Mouse (Mus musculus) hindbrain, postnatal 0 days (tissue): ENCODE data around the gene Fam76b. TPM values are rescaled to one million over a fixed set of nuclear protein-coding genes. Genes with fewer than 3 reads are reported as not detected.

ENCODE experiments used
- ATAC-seq: fragments of 200-750 bp; cut with Nextera tagmentation; 2 replicates; pipeline ENCODE4 v1.8.0; 2017; ENCODE audit warnings: mild to moderate bottlenecking, moderate TSS enrichment, moderate library complexity
- DNase-seq: peaks from one replicate; pipeline ENCODE4 v3.0.0-alpha.2; 2015; ENCODE audit warnings: low spot score
- H3K27ac ChIP-seq: fragments of 300-500 bp; sonication (generic); 2 replicates; pipeline ENCODE4 v1.5.1; 2014; ENCODE audit warnings: mild to moderate bottlenecking
- H3K27me3 ChIP-seq: fragments of 300-500 bp; sonication (generic); 2 replicates; pipeline ENCODE4 v1.6.1; 2014; ENCODE audit warnings: low read length, mixed read lengths; ENCODE audit not compliant: insufficient read depth
- H3K36me3 ChIP-seq: fragments of 300-500 bp; sonication (generic); 2 replicates; pipeline ENCODE4 v1.6.1; 2014; ENCODE audit warnings: low read length, mixed read lengths; ENCODE audit not compliant: insufficient read depth
- H3K4me1 ChIP-seq: fragments of 300-500 bp; sonication (generic); 2 replicates; pipeline ENCODE4 v1.6.1; 2014; ENCODE audit warnings: antibody characterized with exemption, low read length, mixed read lengths; ENCODE audit not compliant: insufficient read depth
- H3K4me2 ChIP-seq: fragments of 300-500 bp; sonication (generic); 2 replicates; pipeline ENCODE4 v1.6.1; 2014; ENCODE audit warnings: low read depth, mild to moderate bottlenecking, low read length, moderate library complexity, mixed read lengths
- H3K4me3 ChIP-seq: fragments of 300-500 bp; sonication (generic); 2 replicates; pipeline ENCODE4 v1.5.1; 2014; ENCODE audit warnings: low read length
- H3K9ac ChIP-seq: fragments of 300-500 bp; sonication (generic); replicated peaks from 2 replicates; pipeline ENCODE4 v1.6.1; 2014; ENCODE audit warnings: mild to moderate bottlenecking, low read length, moderate library complexity, mixed read lengths
- H3K9me3 ChIP-seq: fragments of 300-500 bp; sonication (generic); 2 replicates; pipeline ENCODE4 v1.6.1; 2016; ENCODE audit warnings: low read length, mixed read lengths
- CTCF ChIP-seq: IDR thresholded peaks from 2 replicates; pipeline ENCODE4 v1.5.1; 2016; ENCODE audit warnings: antibody characterized with exemption, control low read depth, low read depth
- WGBS: fragments of 180-500 bp; shearing (Covaris S2); extraction: QIAGEN DNeasy Blood & Tissue Kit; methylation state at CpG from one replicate; pipeline ENCODE4 v1.1.7; 2014; 5-methylcytosine and 5-hydroxymethylcytosine counted together
- polyA plus RNA-seq: library from polyadenylated mRNA; unstranded; fragments of >200 nt; fragmentation: Nextera tagmentation; extraction: Ambion mirVana; gene quantifications from 2 replicates; pipeline ENCODE4 v1.2.1, GENCODE M21; 2015
- total RNA-seq: library from RNA; depleted of rRNA; stranded (reverse); fragments of >200 nt; gene quantifications from 2 replicates; pipeline ENCODE4 v1.2.3, GENCODE M21; 2014; rRNA removed

Gene Fam76b
- total and polyA plus RNA-seq, 2 experiments from 2014 or later, result 13.9 to 21.5 TPM

GRCm38 (mm10) chr9:13896055-13896454, 68.5 kb downstream of the Fam76b start:
- Histone ChIP-seq H3K27ac (peak overlapping the region; percentile 49; the same call in 1 of the 2 replicates), H3K4me1 (0 out of 2 replicates have a peak, but pooled peaks cover 4% of the 10 kb centered on the region), H3K4me3 (no peak overlapping the region), H3K27me3 (no peaks in the 10 kb centered on the region), H3K9me3 (no peaks in the 10 kb centered on the region), H3K4me2 (no peak overlapping the region), H3K9ac (no peak overlapping the region), H3K36me3 (no peaks in the 10 kb centered on the region)
- no peak for TF ChIP-seq CTCF
- DNase-seq (peak; percentile 50), ATAC-seq (peak; percentile 27; the same call in 1 of the 2 replicates)
- WGBS, result 45% methylated on average over 6 of the region's 6 CpGs

- H3K27me3 ChIP-seq, result no peaks in the 10 kb centered on the region
- H3K4me2 ChIP-seq, result no peak overlapping the region
- DNase-seq, result peak; percentile 81
- WGBS, result 40% methylated on average over 19 of the region's 19 CpGs
- H3K4me3 ChIP-seq, result no peak overlapping the region
- H3K27ac ChIP-seq, result peak overlapping the region; percentile 67
- TF ChIP-seq CTCF, result no peak
- no peak overlapping the region for H3K9ac ChIP-seq
- ATAC-seq, result peak; percentile 88
- H3K36me3 ChIP-seq, result no peaks in the 10 kb centered on the region
- H3K9me3 ChIP-seq, result no peaks in the 10 kb centered on the region
- H3K4me1 ChIP-seq, result 0 out of 2 replicates have a peak, but pooled peaks cover 4% of the 10 kb centered on the region
Observed at GRCm38 (mm10) chr9:13898510-13899305, 71.2 kb downstream of the Fam76b start.

- H3K9me3 ChIP-seq, result no peaks in the 10 kb centered on the region
- no peaks in the 10 kb centered on the region for H3K27me3 ChIP-seq
- DNase-seq, result no peak
- no peak overlapping the region for H3K4me2 ChIP-seq
- H3K36me3 ChIP-seq, result no peaks in the 10 kb centered on the region
- no peak overlapping the region for H3K27ac ChIP-seq
- TF ChIP-seq CTCF, result no peak
- 95% methylated on average over 3 of the region's 3 CpGs for WGBS
- no peak for ATAC-seq
- no peak overlapping the region for H3K9ac ChIP-seq
- 0 out of 2 replicates have a peak, but pooled peaks cover 4% of the 10 kb centered on the region for H3K4me1 ChIP-seq
- H3K4me3 ChIP-seq, result no peak overlapping the region
Observed at GRCm38 (mm10) chr9:13902030-13902429, 74.5 kb downstream of the Fam76b start.

GRCm38 (mm10) chr9:13904091-13904779, 76.7 kb downstream of the Fam76b start:
- H3K4me1 ChIP-seq, result no peaks in the 10 kb centered on the region; the same call in 1 of the 2 replicates
- no peak overlapping the region for H3K27ac ChIP-seq
- H3K9me3 ChIP-seq, result no peaks in the 10 kb centered on the region
- WGBS, result 89% methylated on average over 5 of the region's 5 CpGs
- H3K27me3 ChIP-seq, result no peaks in the 10 kb centered on the region
- DNase-seq (no peak), ATAC-seq (no peak)
- no peak for TF ChIP-seq CTCF
- H3K4me3 ChIP-seq, result no peak overlapping the region
- H3K4me2 ChIP-seq, result no peak overlapping the region
- no peak overlapping the region for H3K9ac ChIP-seq
- H3K36me3 ChIP-seq, result no peaks in the 10 kb centered on the region

Other genes with a start within 250 kb of the Fam76b start
- gene Mtmr2, start 79.3 kb upstream of the Fam76b start, total RNA-seq, result 36.9 and 40.8 TPM in 2 replicates
- 53.6 and 53.8 TPM in 2 replicates for gene Mtmr2, start 79.3 kb upstream of the Fam76b start, polyA plus RNA-seq
- gene Cep57, start 609 bp upstream of the Fam76b start, total RNA-seq, result 17.3 and 26.2 TPM in 2 replicates
- 38.7 and 38.9 TPM in 2 replicates for gene Cep57, start 609 bp upstream of the Fam76b start, polyA plus RNA-seq